Mouse (Mus musculus): ENCODE data around the gene Cep112. TPM values are rescaled to one million over a fixed set of nuclear protein-coding genes. Genes with fewer than 3 reads are reported as not detected.

The Cep112 gene
- polyA plus RNA-seq, 1 experiment, result 7.4 TPM

- no peak for DNase-seq (ENCODE audit: extremely low spot score in 1 of 2, low spot score in 1 of 2)
These were observed 19.0 kb downstream of the Cep112 start for GRCm38 (mm10) chr11:108443893-108444563.

- peak in 1 of 2 experiments; percentile 26 for DNase-seq (ENCODE audit: extremely low spot score in 1 of 2, low spot score in 1 of 2)
These were observed 22.2 kb downstream of the Cep112 start for GRCm38 (mm10) chr11:108447148-108447547.

DNA sequence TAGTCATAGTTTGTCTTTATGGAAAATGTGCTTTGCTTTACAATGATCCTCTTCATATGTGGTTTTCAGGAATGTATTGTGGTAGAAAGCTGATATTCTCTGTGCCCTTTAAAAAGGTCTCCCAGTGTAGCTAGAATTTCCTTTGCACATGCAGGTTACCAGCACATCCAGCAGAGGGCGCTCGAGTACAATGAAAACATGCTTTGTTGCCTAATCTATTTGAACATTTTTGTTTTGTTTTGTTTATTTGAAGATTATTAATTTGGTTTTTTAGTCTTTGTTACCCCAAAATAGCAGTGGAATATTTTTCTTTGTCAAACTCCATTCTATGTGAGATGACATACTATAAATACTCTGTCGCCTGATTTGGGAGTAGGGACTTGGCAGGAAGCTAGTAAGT, 24.8 kb downstream of the Cep112 start:
- peak; percentile 23 to 90 for DNase-seq (ENCODE audit: extremely low spot score in 1 of 2, low spot score in 1 of 2)

GRCm38 (mm10) chr11:108459599-108459998, 34.6 kb downstream of the Cep112 start:
- no peak for DNase-seq (ENCODE audit: extremely low spot score in 1 of 2, low spot score in 1 of 2)

GRCm38 (mm10) chr11:108464138-108464537, 39.1 kb downstream of the Cep112 start:
- DNase-seq (ENCODE audit: extremely low spot score in 1 of 2, low spot score in 1 of 2), result peak; percentile 9 to 30

DNA sequence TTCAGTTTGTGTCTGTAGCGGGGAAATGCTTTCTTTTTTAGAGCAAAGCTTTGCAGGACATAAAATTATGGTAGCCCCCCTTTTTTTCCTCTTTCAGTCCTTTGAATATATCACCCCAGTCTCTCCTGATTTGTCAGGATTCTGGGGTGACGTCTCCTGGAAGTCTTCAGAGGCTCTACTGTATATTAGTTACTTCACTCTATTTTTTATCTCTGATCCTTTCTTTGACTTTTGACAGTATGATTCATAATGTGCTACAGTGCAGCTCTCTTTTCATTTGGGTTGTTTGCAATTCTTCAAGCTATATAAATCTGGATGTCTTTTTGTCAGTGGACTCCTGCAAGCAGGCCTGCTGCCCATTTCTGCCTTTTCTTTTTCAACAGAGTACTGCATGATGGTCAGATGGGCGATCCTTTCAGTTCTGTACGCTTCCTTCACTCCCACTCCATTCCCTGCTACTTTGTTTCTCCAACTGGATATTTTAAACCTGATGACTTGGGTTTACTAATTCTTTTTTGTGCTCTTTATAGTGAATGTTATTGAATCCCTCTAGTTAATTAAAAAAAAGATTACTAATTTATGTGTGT, 39.8 kb downstream of the Cep112 start:
- no peak for DNase-seq (ENCODE audit: extremely low spot score in 1 of 2, low spot score in 1 of 2)

DNA sequence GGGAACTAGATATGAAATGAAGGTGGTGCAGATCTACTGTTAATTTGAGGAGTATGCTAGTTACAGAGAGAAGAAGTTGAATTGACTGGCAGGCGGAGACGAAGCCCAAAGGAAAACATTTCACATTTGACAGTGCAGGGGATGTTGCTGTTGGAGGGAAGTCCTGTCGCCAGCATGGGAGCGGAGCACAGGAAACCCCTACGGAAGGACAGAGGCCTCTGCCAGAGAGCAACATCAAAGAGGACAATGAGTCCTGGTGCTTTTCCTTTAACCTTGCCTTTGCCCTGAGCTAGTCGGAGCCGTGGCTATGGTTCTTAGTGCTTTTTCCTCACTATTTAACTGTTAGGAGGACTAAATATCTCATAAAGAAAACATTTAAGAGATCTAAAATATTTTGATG, 50.7 kb downstream of the Cep112 start:
- DNase-seq (ENCODE audit: extremely low spot score in 1 of 2, low spot score in 1 of 2), result no peak

GRCm38 (mm10) chr11:108476226-108476625, 51.2 kb downstream of the Cep112 start:
- DNase-seq (ENCODE audit: extremely low spot score in 1 of 2, low spot score in 1 of 2), result no peak

DNA sequence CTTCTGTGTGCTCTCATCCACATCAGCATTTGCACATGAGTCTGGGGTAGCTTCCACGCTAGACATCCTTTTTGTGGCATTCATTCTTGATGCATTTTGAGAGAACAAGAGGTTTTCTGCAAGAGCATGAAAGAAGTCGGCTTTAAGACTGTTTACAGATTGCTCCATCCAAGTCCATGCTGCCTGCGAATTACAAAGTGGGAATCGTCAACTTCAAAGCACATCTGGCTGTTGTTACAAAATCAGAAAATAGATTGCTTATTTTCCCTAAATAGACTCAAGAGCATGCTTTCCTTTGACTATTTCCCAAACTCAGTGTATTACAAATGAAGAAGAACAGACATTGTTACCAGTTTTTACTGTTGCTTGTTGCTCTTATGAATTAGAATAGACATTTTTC, 59.0 kb downstream of the Cep112 start:
- no peak for DNase-seq (ENCODE audit: extremely low spot score in 1 of 2, low spot score in 1 of 2)

DNA sequence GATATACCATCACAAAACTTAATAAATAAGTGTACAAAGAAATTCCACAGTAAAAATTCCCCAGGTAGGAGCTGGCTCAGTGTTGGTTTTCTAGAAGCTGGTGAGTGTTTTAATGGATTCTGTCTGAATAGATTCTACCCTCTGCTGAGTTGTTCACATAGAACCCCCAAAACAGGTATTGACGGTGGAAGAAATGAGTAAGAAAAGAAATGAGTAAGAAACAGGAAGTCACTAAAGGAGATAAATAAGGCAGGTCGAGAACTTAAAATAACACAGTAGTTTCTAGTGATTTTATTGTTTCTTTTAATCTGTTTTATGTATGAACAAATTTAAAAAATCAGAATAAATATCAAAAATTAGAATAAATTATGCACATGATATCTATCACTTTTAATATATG, 63.3 kb downstream of the Cep112 start:
- no peak for DNase-seq (ENCODE audit: extremely low spot score in 1 of 2, low spot score in 1 of 2)

GRCm38 (mm10) chr11:108489863-108490262, 64.9 kb downstream of the Cep112 start:
- DNase-seq (ENCODE audit: extremely low spot score in 1 of 2, low spot score in 1 of 2), result no peak

- DNase-seq (ENCODE audit: extremely low spot score in 1 of 2, low spot score in 1 of 2), result no peak
These were observed 83.2 kb downstream of the Cep112 start for GRCm38 (mm10) chr11:108508190-108508589.

DNA sequence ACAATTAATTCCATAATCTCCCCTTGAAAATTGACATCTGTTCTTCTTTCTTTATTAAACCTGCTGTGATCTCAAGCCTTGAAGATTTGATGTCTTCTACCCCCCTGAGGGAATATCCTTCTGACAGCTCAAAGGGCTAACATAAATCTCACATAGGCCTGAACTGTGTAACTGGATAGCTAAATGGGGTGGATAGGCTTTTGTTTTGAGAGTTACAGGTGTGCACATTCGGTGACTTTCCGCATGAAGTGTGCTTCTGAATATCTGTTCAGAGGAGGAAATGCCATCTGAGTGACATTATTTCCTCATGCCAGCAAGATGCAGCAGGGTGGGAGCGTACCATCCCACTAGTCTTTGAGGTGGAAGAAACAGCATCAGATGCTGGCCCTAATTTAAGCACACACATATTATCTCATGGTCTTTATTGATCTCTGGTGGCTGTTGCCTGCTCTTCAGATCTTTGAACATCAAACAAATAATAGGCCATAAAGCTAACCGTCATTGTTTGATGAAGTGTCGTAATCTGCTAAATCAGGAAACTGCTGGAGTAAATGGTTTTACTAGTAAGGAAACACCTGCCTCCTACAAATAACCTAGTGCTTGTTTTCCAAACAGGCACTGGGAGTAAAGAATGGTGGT, 102.9 kb downstream of the Cep112 start:
- no peak for DNase-seq (ENCODE audit: extremely low spot score in 1 of 2, low spot score in 1 of 2)

DNA sequence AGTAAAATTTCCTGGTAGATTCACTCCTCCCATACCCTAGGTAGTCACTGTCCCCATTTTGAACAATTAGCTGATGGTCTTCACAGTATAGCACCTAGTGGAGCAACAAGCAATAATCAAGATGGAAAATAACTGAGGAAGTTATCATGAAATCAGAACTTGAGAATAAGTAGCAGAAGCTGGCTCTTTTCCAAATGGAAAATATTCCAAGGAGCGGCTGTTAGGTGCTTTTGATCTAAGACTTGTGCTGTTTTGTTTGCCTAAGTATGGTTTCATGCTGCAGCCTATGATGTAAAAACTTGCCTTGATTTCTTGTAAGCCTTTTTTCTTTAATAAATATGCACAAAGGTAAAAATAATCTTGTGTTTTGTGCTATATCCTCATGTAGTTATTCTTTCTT, 107.9 kb downstream of the Cep112 start:
- DNase-seq (ENCODE audit: extremely low spot score in 1 of 2, low spot score in 1 of 2), result no peak

GRCm38 (mm10) chr11:108534014-108534413, 109.0 kb downstream of the Cep112 start:
- no peak for DNase-seq (ENCODE audit: extremely low spot score in 1 of 2, low spot score in 1 of 2)

DNA sequence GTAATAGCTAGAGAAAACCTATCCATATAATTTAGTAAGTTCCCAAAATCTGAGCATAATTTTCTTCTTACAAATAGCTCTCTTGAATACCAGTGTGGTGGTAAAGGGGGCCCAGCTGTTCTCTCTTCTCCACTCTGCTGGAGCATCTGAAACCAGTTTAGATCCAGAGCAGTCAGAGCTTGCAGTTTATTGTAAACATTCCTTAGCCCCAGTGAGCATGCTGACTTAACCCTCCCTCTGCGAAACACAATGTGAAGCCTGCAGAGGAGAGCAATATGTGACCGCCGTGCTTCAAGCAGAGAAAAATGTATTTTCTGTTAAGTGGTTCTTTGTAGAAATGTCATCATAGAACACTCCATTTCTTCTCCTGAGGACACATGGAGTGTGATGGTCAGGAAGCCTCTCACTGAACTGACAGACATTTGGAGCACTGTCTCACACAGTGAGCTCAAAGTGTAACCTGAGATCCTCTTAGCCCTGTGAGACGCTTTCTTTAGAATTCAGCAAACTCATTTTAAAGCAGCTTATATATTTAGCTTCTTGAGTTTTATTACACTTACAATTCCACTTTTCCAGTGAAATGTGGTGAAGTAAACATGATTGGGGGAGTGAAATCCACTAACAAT, 128.1 kb downstream of the Cep112 start:
- no peak for DNase-seq (ENCODE audit: extremely low spot score in 1 of 2, low spot score in 1 of 2)

DNA sequence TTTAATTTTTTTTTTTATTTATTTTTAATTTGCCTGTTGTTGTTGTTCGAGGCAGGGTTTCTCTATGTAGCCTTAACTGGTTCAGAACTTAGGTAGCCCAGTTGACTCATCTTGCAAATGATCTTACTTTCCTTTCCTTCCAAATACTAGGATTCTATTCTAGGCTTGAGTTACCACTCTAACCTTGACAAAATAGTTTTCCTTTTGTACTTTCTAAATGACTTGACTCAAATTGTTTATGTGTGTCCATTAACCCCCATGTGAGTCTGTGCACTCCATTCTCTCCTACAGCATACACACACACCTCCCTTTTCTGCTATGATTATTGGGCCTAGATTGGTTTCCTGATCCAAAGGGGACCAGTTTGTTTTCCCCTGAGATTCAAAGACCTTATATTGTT, 128.9 kb downstream of the Cep112 start:
- DNase-seq (ENCODE audit: extremely low spot score in 1 of 2, low spot score in 1 of 2), result no peak

DNA sequence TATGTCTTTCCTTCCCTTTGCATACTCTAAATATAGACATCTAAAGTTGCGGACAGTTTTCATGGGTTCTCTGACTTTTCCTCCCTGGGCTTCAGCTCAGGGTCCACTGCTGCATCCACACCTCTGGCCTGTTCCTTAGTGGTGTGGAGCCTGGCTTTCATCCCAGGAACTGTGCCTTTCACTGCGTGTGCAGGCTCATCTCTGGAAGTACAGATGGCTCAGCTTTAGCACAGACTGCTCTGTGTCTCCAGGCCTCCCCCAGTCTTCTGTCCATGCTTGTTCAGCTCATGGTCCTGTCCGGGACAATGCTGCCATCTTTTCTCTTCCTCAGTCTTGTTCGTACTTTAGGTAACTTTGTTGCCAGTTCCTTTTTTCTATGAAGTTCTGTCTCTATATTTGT, 133.6 kb downstream of the Cep112 start:
- no peak for DNase-seq (ENCODE audit: extremely low spot score in 1 of 2, low spot score in 1 of 2)

GRCm38 (mm10) chr11:108559506-108559905, 134.5 kb downstream of the Cep112 start:
- DNase-seq (ENCODE audit: extremely low spot score in 1 of 2, low spot score in 1 of 2), result no peak

DNA sequence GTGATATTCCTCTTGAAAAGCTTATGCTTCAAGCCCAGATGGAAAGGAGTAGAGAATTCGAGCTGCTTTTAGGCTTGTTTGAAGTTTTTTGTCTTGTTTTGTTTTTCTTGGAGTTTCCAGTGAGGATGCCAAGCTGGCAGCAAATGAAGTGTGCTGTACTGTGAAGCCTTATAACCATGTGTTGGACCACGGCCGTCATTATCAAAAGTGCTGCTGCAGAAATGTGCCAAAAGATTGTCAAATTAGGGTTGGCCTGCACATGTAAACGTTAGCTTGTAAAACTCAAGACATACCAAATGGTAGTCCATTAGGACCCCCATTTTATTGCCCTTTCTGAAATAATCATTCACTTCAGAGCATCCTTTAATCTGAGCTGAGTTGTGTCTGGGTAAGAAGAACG, 137.1 kb downstream of the Cep112 start:
- DNase-seq (ENCODE audit: extremely low spot score in 1 of 2, low spot score in 1 of 2), result no peak

GRCm38 (mm10) chr11:108586551-108587184, 161.7 kb downstream of the Cep112 start:
- DNase-seq (ENCODE audit: extremely low spot score in 1 of 2, low spot score in 1 of 2), result peak in 1 of 2 experiments; percentile 13

Data from frontal cortex, adult 2 months (tissue).